Mouse (Mus musculus) layer of hippocampus, adult 2 months (tissue): Measurements from ENCODE around the gene Nrp2. TPM values are rescaled to one million over a fixed set of nuclear protein-coding genes. Genes with fewer than 3 reads are reported as not detected.

Experiments
- DNase-seq, 2 experiments: peaks; one replicate each; pipeline ENCODE4 v3.0.0; 2022; ENCODE audit warnings: low spot score in 2 of 2
- H3K27ac ChIP-seq: fragments of 200-600 bp; 2 replicates; pipeline ENCODE4 v1.8.1; 2022
- H3K4me3 ChIP-seq: fragments of 200-600 bp; 2 replicates; pipeline ENCODE4 v1.8.1; 2022; ENCODE audit warnings: mild to moderate bottlenecking
- CTCF ChIP-seq: fragments of 200-600 bp; conservative IDR thresholded peaks from 2 replicates; pipeline ENCODE4 v1.8.1; 2022; ENCODE audit warnings: antibody characterized with exemption, mild to moderate bottlenecking, moderate library complexity
- total RNA-seq, 2 experiments: library from RNA; stranded (reverse); gene quantifications; 2 replicates each; pipeline ENCODE4 v1.2.3; 2021

Gene Nrp2
- total RNA-seq, 2 experiments from 2014 or later, result 60.3 to 63.7 TPM

GRCm38 (mm10) chr1:62734980-62735379, 31.9 kb downstream of the Nrp2 start:
- no peak for DNase-seq
- no peak overlapping the region for H3K4me3 ChIP-seq
- no peak overlapping the region for H3K27ac ChIP-seq
- TF ChIP-seq CTCF, result no peak

GRCm38 (mm10) chr1:62735835-62736234, 32.8 kb downstream of the Nrp2 start:
- Histone ChIP-seq H3K4me3 (no peak overlapping the region), H3K27ac (no peak overlapping the region)
- no peak for TF ChIP-seq CTCF
- DNase-seq, result no peak

- H3K27ac ChIP-seq, result no peak overlapping the region
- no peak for TF ChIP-seq CTCF
- H3K4me3 ChIP-seq, result no peak overlapping the region
- DNase-seq, result no peak
Measured at GRCm38 (mm10) chr1:62736455-62737012, 33.4 kb downstream of the Nrp2 start.

- TF ChIP-seq CTCF, result no peak
- Histone ChIP-seq H3K27ac (no peak overlapping the region), H3K4me3 (no peak overlapping the region)
- DNase-seq, result no peak
Measured at GRCm38 (mm10) chr1:62738165-62738564, 35.1 kb downstream of the Nrp2 start.

GRCm38 (mm10) chr1:62742092-62742491, 39.0 kb downstream of the Nrp2 start:
- DNase-seq, result no peak
- peak overlapping the region; percentile 65; the same call in 1 of the 2 replicates for H3K27ac ChIP-seq
- TF ChIP-seq CTCF, result no peak
- H3K4me3 ChIP-seq, result no peak overlapping the region

- DNase-seq, result peak in 1 of 2 experiments; percentile 11
- Histone ChIP-seq H3K27ac (peak overlapping the region; percentile 65), H3K4me3 (no peak overlapping the region)
- TF ChIP-seq CTCF, result peak; percentile 45
Measured at GRCm38 (mm10) chr1:62743064-62743694, 40.1 kb downstream of the Nrp2 start.

GRCm38 (mm10) chr1:62745889-62746288, 42.8 kb downstream of the Nrp2 start:
- Histone ChIP-seq H3K4me3 (no peak overlapping the region), H3K27ac (peak overlapping the region; percentile 29; the same call in 1 of the 2 replicates)
- no peak for DNase-seq
- TF ChIP-seq CTCF, result no peak

- peak overlapping the region; percentile 28; the same call in 1 of the 2 replicates for H3K27ac ChIP-seq
- TF ChIP-seq CTCF, result no peak
- no peak overlapping the region for H3K4me3 ChIP-seq
- peak in 1 of 2 experiments; percentile 51 for DNase-seq
Measured at GRCm38 (mm10) chr1:62747421-62748111, 44.5 kb downstream of the Nrp2 start.

GRCm38 (mm10) chr1:62748361-62748760, 45.3 kb downstream of the Nrp2 start:
- Histone ChIP-seq H3K4me3 (no peak overlapping the region), H3K27ac (no peak overlapping the region)
- no peak for TF ChIP-seq CTCF
- no peak for DNase-seq

GRCm38 (mm10) chr1:62749716-62750115, 46.6 kb downstream of the Nrp2 start:
- H3K4me3 ChIP-seq, result no peak overlapping the region

GRCm38 (mm10) chr1:62750408-62751008, 47.4 kb downstream of the Nrp2 start:
- Histone ChIP-seq H3K27ac (peak overlapping the region; percentile 12; the same call in 1 of the 2 replicates), H3K4me3 (no peak overlapping the region)
- TF ChIP-seq CTCF, result no peak
- DNase-seq, result no peak

More at GRCm38 (mm10) chr1:62749716-62750115, 46.6 kb downstream of the Nrp2 start:
- TF ChIP-seq CTCF, result no peak
- DNase-seq, result peak; percentile 53 to 62
- H3K27ac ChIP-seq, result peak overlapping the region; percentile 12; the same call in 1 of the 2 replicates

- H3K27ac ChIP-seq, result peak overlapping the region; percentile 12; the same call in 1 of the 2 replicates
Measured at GRCm38 (mm10) chr1:62751011-62752006, 48.2 kb downstream of the Nrp2 start.

More at GRCm38 (mm10) chr1:62751011-62752006, 48.2 kb downstream of the Nrp2 start:
- no peak overlapping the region for H3K4me3 ChIP-seq
- no peak for TF ChIP-seq CTCF
- DNase-seq, result no peak
